Mouse (Mus musculus): Measurements from ENCODE around the gene Otop1. TPM values are rescaled to one million over a fixed set of nuclear protein-coding genes. Genes with fewer than 3 reads are reported as not detected.

Gene Otop1
- polyA plus RNA-seq, 1 experiment from 2014 or later, result not detected

DNA sequence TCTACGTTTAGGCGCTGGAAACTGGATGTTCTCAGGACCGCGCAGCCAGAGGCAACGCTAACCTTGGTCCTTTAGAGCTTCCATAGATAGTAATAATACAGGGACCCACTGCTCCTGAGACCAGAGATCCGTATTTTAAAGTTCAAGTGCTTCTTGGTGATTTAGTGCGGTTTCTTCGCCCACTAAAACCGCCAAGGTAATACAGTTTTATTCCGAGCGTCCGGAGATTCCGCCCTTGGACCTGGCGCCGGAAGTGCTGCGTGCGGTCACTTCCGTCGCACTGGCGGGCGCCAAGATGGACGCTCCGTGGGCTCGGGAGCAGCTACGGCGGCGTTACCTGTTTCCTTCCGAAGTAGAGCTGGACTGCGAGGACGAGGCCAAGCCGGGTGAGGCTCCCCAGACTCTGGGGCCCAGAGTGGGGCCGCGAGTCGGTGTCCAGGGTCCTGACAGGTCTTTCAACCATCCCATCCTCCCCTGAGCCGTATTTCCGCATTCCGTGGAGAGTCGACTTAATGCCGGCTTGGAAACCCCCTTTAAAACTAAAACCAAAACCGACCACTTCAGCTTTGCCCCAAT, 15.6 kb upstream of the Otop1 start, which contains the start of gene Tmem128:
Gene Tmem128, plus strand, starts transcription at position 79 of the 576 bp plus-strand sequence.
- Histone ChIP-seq H3K27ac (replicated peaks) (peak within 1 kb of the TSS; percentile 72), H3K4me2 (replicated peaks) (peak within 1 kb of the TSS; percentile 88), H3K9me3 (no peaks in the 10 kb centered on the region), H3K9ac (replicated peaks) (peak within 1 kb of the TSS; percentile 78), H3K27me3 (no peaks in the 10 kb centered on the region), H3K36me3 (peaks cover 29% of the 10 kb centered on the region), H3K4me1 (peaks cover 8% of the 10 kb centered on the region), H3K4me3 (peak within 1 kb of the TSS; percentile 62)
- WGBS, result under 1% methylated on average over 40 of the region's 40 CpGs
- ATAC-seq (replicated peaks), result peak; percentile 78

DNA sequence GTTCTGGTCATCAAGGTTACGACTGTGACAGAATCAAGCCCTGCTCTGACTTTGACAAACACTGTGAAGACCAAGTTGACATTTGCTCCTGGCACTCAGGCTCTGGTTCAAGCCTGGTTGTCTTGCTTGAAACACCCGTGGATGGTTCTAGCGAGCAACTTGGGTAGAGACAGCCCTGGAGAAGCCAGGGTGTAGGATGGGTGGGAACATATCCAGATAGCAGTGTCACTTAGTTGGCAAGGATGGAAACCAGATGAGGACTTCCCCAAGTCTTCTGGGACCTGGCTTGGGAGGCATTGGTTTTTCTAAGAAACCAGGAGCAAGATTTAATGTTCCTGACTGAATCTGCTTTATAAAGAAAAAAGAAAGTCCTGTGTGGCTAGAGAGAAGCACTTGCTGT, 4.8 kb upstream of the Otop1 start:
- no peak overlapping the region for H3K9ac ChIP-seq (replicated peaks)
- no peaks in the 10 kb centered on the region for H3K9me3 ChIP-seq
- H3K4me3 ChIP-seq, result no peak overlapping the region
- H3K27ac ChIP-seq (replicated peaks), result no peak overlapping the region
- WGBS, result 84% methylated on average over 3 of the region's 3 CpGs
- H3K4me2 ChIP-seq (replicated peaks), result no peak overlapping the region
- H3K27me3 ChIP-seq, result peaks cover 19% of the 10 kb centered on the region
- no peak for ATAC-seq (replicated peaks)
- no peaks in the 10 kb centered on the region for H3K4me1 ChIP-seq
- peaks cover 34% of the 10 kb centered on the region for H3K36me3 ChIP-seq

DNA sequence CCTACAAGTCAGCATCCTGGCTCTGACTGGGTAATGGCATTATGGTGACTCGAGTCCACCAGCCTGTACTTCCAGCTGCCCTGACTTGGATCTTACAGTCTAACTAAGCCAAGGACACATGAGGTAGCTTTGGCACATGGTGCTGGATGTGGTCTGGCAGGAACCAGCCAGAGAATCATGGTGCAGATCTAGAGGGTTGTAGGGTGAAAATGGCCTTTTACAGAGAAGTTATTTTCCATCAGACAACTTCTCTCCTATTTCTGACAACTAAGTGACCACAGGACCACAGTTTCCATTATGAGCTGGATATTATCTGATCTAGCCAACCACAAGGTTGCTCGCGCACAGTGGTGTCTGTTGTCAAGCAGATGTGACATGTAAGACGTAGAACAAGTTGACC, 1.9 kb upstream of the Otop1 start:
- Histone ChIP-seq H3K4me2 (replicated peaks) (no peak overlapping the region), H3K36me3 (peaks cover 13% of the 10 kb centered on the region; the same call in 1 of the 2 replicates), H3K9ac (replicated peaks) (no peak overlapping the region), H3K27ac (replicated peaks) (no peak overlapping the region), H3K9me3 (no peaks in the 10 kb centered on the region), H3K4me1 (peaks cover 18% of the 10 kb centered on the region), H3K27me3 (peaks cover 46% of the 10 kb centered on the region), H3K4me3 (no peak overlapping the region)
- WGBS, result 89% methylated on average over 4 of the region's 4 CpGs
- ATAC-seq (replicated peaks), result no peak

DNA sequence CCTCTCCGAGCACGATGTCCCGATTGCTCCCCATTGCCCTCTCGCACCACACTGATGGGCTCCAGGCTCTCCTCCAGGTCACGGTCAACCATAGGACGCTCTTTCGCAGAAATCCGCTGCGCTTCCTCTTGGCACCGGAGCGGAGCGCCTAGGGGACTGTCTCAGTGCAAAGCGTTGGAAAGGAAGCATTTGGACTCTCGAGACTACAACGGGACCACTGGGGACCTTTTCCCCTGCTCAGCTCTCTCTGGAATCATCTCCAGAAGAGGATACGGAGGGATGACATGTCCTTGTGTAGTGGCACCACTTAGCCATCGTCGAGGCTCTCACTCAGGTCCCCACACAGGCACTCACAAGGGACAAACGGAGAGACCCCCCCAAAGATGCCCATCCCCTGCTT, 679 bp downstream of the Otop1 start:
- peaks cover 3% of the 10 kb centered on the region; the same call in 1 of the 2 replicates for H3K36me3 ChIP-seq
- peak overlapping the region; percentile 13 for H3K4me3 ChIP-seq
- 0% methylated on average over 19 of the region's 19 CpGs for WGBS
- H3K4me2 ChIP-seq (replicated peaks), result peak overlapping the region; percentile 11
- H3K27me3 ChIP-seq, result peaks cover 60% of the 10 kb centered on the region
- H3K9me3 ChIP-seq, result no peaks in the 10 kb centered on the region
- ATAC-seq (replicated peaks), result no peak
- no peak overlapping the region for H3K27ac ChIP-seq (replicated peaks)
- no peak overlapping the region for H3K9ac ChIP-seq (replicated peaks)
- peaks cover 18% of the 10 kb centered on the region for H3K4me1 ChIP-seq

DNA sequence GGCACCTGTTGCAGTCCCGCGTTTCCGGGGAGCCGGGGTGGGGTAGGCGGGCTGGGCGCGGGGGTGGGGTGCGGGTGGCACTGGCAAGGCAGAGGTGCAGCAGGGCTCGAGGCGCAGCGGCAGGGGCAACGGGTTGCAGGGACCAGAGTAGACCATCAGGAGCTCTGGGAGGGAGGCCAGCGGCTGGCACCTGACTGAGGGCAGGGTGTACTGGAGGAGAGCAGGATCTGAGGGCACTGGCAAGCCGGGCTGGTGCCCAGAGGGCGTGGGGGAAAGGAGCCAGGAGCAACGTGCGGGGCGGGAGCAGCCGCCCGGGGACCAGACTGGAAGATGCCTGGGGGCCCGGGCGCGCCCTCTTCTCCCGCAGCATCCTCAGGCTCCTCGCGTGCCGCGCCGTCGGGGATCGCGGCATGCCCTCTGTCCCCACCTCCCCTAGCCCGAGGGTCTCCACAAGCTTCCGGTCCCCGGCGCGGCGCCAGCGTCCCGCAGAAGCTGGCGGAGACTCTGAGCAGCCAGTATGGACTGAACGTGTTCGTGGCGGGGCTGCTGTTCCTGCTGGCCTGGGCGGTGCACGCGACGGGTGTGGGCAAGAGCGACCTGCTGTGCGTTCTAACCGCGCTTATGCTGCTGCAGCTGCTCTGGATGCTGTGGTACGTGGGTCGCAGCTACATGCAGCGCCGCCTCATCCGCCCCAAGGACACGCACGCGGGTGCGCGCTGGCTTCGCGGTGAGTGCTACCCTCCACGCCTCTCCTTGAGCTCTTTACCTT, 1.5 kb downstream of the Otop1 start:
- H3K4me1 ChIP-seq, result peaks cover 18% of the 10 kb centered on the region
- peak overlapping the region; percentile 50 for H3K4me2 ChIP-seq (replicated peaks)
- peak overlapping the region; percentile 37 for H3K4me3 ChIP-seq
- peak overlapping the region; percentile 23; the same call in 1 of the 2 replicates for H3K9ac ChIP-seq (replicated peaks)
- peaks cover 60% of the 10 kb centered on the region for H3K27me3 ChIP-seq
- H3K27ac ChIP-seq (replicated peaks), result no peak overlapping the region
- no peaks in the 10 kb centered on the region for H3K36me3 ChIP-seq
- H3K9me3 ChIP-seq, result no peaks in the 10 kb centered on the region
- under 1% methylated on average over 52 of the region's 65 CpGs for WGBS
- peak; percentile 56; the same call in 1 of the 2 replicates for ATAC-seq (replicated peaks)

DNA sequence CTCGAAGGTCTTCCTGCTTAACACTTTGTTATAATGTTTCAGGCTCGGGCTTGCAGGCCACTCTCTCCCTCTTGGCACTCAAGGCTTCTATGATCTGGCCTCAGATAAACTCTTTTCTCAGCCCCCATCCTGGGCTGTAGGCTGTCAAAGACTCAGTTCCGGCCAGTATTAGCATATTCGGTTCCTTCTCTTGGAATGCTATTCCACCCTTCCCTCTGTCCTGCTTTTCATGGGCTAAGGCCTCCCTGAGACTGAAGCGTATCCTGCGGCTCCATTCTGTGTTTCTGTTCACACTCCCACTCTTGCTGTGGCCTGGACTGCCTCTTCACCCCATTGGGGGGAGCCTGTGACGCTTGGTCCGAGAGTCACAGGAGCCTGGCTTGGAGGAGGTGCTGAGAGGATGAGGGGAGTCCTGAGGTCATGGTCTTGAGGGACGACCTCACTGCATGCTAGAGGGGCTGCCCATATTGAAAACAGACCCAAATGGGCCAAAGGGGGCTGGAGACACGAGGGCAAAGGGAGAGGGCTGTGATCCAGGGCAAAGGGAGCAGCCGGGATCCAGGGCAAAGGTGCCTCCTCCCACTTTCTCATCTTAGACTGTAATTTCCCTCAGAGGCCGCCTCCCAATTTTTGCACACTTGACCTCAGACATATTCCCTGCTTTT, 2.3 kb downstream of the Otop1 start:
- Histone ChIP-seq H3K27me3 (peaks cover 60% of the 10 kb centered on the region), H3K9ac (replicated peaks) (peak overlapping the region; percentile 23; the same call in 1 of the 2 replicates), H3K4me2 (replicated peaks) (peak overlapping the region; percentile 50), H3K4me1 (peaks cover 18% of the 10 kb centered on the region), H3K36me3 (no peaks in the 10 kb centered on the region), H3K9me3 (no peaks in the 10 kb centered on the region), H3K4me3 (peak overlapping the region; percentile 37), H3K27ac (replicated peaks) (no peak overlapping the region)
- ATAC-seq (replicated peaks), result no peak
- WGBS, result 22% methylated on average over 12 of the region's 12 CpGs

DNA sequence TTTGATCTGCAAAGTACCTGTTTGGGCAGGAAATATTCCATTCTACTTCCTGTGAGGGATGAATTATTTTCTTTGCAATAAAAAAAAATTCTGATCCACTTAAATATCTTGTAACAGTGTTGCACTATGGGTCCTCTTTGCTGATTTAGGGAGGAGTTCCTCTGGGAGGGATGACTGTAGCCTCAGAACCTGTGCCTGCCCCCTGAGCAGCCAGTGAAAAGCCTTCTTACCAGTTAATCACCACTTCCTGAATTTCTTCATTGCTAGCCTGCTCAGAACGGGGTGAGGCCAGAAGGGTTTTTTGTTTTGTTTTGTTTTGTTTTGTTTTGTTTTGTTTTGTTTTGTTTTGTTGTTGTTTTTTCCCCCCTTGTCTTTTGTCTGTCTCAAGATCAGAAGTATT, 4.3 kb downstream of the Otop1 start:
- H3K27me3 ChIP-seq, result peaks cover 49% of the 10 kb centered on the region
- no peak for ATAC-seq (replicated peaks)

DNA sequence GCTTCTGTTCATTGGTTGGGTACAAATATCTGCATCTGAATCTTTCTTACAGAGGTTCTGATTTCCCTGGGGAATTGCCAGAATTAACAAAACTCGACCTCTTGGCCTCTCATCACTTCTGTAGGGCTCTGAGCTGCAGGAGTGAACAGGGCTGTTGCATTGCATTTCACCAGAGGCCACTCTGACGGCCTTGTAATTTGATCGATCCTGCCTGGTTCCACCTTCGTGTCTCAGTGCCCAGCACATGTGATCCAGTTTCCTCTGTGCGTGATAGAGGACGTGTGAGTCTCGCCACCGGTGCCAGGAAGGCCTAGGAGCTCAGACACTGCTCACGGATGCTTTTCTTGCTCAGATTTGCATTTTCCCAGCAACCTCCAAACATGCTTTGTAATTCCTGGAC, 10.0 kb downstream of the Otop1 start:
- H3K27me3 ChIP-seq, result 0 out of 2 replicates have a peak, but pooled peaks cover under 1% of the 10 kb centered on the region
- H3K9me3 ChIP-seq, result no peaks in the 10 kb centered on the region
- no peaks in the 10 kb centered on the region for H3K36me3 ChIP-seq
- H3K4me2 ChIP-seq (replicated peaks), result no peak overlapping the region
- H3K9ac ChIP-seq (replicated peaks), result no peak overlapping the region
- 81% methylated on average over 9 of the region's 9 CpGs for WGBS
- no peak overlapping the region for H3K4me3 ChIP-seq
- ATAC-seq (replicated peaks), result no peak
- H3K27ac ChIP-seq (replicated peaks), result no peak overlapping the region
- H3K4me1 ChIP-seq, result no peaks in the 10 kb centered on the region

More for the DNA sequence above, 4.3 kb downstream of the Otop1 start:
- 35% methylated on average over 1 of the region's 1 CpGs for WGBS
- Histone ChIP-seq H3K4me3 (no peak overlapping the region), H3K9ac (replicated peaks) (no peak overlapping the region), H3K9me3 (no peaks in the 10 kb centered on the region), H3K27ac (replicated peaks) (no peak overlapping the region), H3K4me2 (replicated peaks) (no peak overlapping the region), H3K4me1 (peaks cover 18% of the 10 kb centered on the region), H3K36me3 (no peaks in the 10 kb centered on the region)

DNA sequence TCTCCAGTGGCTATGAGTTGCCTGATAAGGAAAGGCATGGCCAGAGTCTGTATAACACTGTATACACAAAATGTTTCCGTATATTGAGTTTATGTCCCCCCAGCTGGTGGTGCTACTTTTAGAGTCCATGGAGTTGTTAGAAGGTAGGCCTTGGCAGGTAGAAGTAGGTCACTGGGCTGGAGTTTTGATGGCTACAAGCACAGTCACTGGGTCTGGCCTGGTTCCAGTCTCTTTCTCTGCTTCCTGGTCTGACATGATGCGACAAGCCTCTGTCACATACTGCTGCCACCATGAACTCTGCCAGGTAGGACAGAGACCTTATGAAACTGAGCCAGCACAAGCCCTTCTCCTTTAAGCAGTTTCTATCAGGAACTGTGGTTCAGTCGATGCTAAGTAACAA, 12.7 kb downstream of the Otop1 start:
- Histone ChIP-seq H3K9me3 (no peaks in the 10 kb centered on the region), H3K9ac (replicated peaks) (no peak overlapping the region), H3K36me3 (no peaks in the 10 kb centered on the region), H3K4me1 (no peaks in the 10 kb centered on the region), H3K27me3 (no peaks in the 10 kb centered on the region), H3K27ac (replicated peaks) (no peak overlapping the region), H3K4me2 (replicated peaks) (no peak overlapping the region), H3K4me3 (no peak overlapping the region)
- no peak for ATAC-seq (replicated peaks)
- WGBS, result 94% methylated on average over 3 of the region's 3 CpGs

DNA sequence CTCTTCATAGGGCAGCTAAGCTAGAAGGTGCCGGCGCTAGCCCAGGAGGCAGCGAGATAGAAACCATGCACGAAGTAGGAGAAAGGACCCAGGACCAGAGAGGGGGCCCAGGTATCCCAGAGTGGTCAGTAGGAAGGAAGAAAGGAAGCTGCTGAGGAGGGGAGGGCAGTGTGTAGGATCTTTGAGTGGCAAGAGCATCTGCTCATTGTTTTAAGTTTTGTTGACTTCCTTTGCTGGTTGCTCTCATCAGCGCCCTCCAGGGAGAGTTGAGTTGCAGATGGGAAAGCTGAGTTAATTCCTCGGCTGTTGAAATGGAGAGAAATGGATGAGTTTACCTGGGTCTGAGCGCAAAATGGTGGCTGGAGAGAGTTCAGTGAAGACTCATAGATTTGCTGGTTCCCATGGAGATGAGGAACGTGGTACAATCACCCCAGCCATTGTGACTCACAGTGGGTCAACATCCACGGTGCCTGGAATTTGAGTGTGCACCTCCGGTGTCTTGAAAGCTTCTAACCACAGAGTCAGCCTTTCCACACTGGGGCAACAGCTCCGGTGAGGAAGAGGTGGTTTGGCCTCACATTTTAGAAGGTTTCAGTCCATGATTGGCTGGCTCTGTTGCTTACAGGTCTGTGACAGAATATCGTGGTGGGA, 26.1 kb downstream of the Otop1 start:
- H3K27ac ChIP-seq (replicated peaks), result no peak overlapping the region
- no peak overlapping the region for H3K4me2 ChIP-seq (replicated peaks)
- 88% methylated on average over 12 of the region's 12 CpGs for WGBS
- no peaks in the 10 kb centered on the region for H3K36me3 ChIP-seq
- no peaks in the 10 kb centered on the region; the same call in 1 of the 2 replicates for H3K27me3 ChIP-seq
- no peaks in the 10 kb centered on the region for H3K4me1 ChIP-seq
- H3K9me3 ChIP-seq, result no peaks in the 10 kb centered on the region
- ATAC-seq (replicated peaks), result no peak
- no peak overlapping the region for H3K9ac ChIP-seq (replicated peaks)
- H3K4me3 ChIP-seq, result no peak overlapping the region

DNA sequence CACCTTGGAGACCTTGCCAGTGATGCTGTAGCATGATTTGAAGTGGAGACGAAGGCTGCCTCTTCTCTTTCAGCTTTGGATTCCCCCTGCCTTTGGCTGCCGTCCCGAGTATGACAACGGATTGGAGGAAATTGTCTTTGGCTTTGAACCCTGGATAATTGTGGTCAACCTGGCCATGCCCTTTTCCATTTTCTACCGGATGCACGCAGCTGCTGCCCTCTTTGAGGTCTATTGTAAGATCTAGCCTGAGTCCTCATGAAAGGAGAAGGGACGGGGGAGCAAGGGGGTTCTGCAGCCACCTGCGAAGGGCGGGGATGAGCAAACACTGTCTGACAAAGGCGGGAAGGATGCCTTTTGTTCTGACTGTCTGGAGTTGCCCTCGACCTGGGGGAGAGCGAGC, 26.9 kb downstream of the Otop1 start:
- ATAC-seq (replicated peaks), result no peak
- no peaks in the 10 kb centered on the region for H3K9me3 ChIP-seq
- H3K27ac ChIP-seq (replicated peaks), result no peak overlapping the region
- H3K36me3 ChIP-seq, result no peaks in the 10 kb centered on the region
- H3K4me1 ChIP-seq, result no peaks in the 10 kb centered on the region
- no peak overlapping the region for H3K4me3 ChIP-seq
- no peak overlapping the region for H3K4me2 ChIP-seq (replicated peaks)
- 26% methylated on average over 12 of the region's 12 CpGs for WGBS
- H3K27me3 ChIP-seq, result no peaks in the 10 kb centered on the region; the same call in 1 of the 2 replicates
- no peak overlapping the region for H3K9ac ChIP-seq (replicated peaks)

DNA sequence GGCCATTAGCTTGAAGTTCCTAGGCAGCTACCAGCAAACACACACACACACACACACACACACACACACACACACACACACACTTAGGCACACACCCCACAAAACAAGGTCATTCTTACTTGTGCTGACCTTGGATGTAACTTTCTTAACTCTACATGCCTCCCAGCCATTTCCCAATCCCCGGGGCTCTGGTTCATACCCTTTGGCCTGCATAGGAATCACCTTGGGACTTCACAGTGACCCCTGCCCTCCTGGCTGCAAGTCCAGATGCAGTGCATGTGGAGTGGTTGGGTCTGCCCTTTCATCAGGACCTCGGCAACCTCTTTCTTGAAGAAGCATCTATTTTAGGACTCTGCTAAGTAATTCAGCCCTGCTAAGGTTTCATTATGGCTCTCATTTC, 29.5 kb downstream of the Otop1 start:
- no peaks in the 10 kb centered on the region for H3K36me3 ChIP-seq
- H3K4me1 ChIP-seq, result no peaks in the 10 kb centered on the region
- H3K4me2 ChIP-seq (replicated peaks), result no peak overlapping the region
- H3K9me3 ChIP-seq, result no peaks in the 10 kb centered on the region
- no peak for ATAC-seq (replicated peaks)
- 97% methylated on average over 2 of the region's 2 CpGs for WGBS
- no peak overlapping the region for H3K27ac ChIP-seq (replicated peaks)
- peaks cover 8% of the 10 kb centered on the region; the same call in 1 of the 2 replicates for H3K27me3 ChIP-seq
- no peak overlapping the region for H3K9ac ChIP-seq (replicated peaks)
- no peak overlapping the region for H3K4me3 ChIP-seq

All from forebrain, embryonic 15.5 days (tissue).